Mouse (Mus musculus): Measurements from ENCODE around the gene Rfesd. TPM values are rescaled to one million over a fixed set of nuclear protein-coding genes. Genes with fewer than 3 reads are reported as not detected.

Rfesd gene
- polyA plus RNA-seq (2012) = 2.4 and 2.7 TPM in 2 replicates

- no peak for TF ChIP-seq GATA1 (IDR thresholded peaks at IDR 0.05; ENCODE audit: low read length)
Observed at GRCm38 (mm10) chr13:76017974-76018843, at the start of gene Rfesd. Rfesd (minus strand) TSS chr13:76018719.

- TF ChIP-seq GATA1 (IDR thresholded peaks at IDR 0.05; ENCODE audit: low read length) = no peak
Observed at GRCm38 (mm10) chr13:76064363-76064945, 45.9 kb upstream of the Rfesd start.

GRCm38 (mm10) chr13:76063548-76063947 lies 45.0 kb upstream of the Rfesd start:
- TF ChIP-seq GATA1 (IDR thresholded peaks at IDR 0.05; ENCODE audit: low read length) = no peak

- TF ChIP-seq GATA1 (IDR thresholded peaks at IDR 0.05; ENCODE audit: low read length) = no peak
Observed at GRCm38 (mm10) chr13:76062569-76062968, 44.0 kb upstream of the Rfesd start.

- TF ChIP-seq GATA1 (IDR thresholded peaks at IDR 0.05; ENCODE audit: low read length) = no peak
Observed at GRCm38 (mm10) chr13:76062126-76062525, 43.6 kb upstream of the Rfesd start.

- TF ChIP-seq GATA1 (IDR thresholded peaks at IDR 0.05; ENCODE audit: low read length) = no peak
Observed at GRCm38 (mm10) chr13:76059591-76059990, 41.1 kb upstream of the Rfesd start.

- no peak for TF ChIP-seq GATA1 (IDR thresholded peaks at IDR 0.05; ENCODE audit: low read length)
Observed at GRCm38 (mm10) chr13:76057267-76058069, 38.9 kb upstream of the Rfesd start.

- no peak for TF ChIP-seq GATA1 (IDR thresholded peaks at IDR 0.05; ENCODE audit: low read length)
Observed at GRCm38 (mm10) chr13:76056896-76057266, 38.4 kb upstream of the Rfesd start, which contains the start of gene Gpr150. Gpr150 (minus strand) TSS chr13:76056996.

- no peak for TF ChIP-seq GATA1 (IDR thresholded peaks at IDR 0.05; ENCODE audit: low read length)
Observed at GRCm38 (mm10) chr13:76056261-76056724, 37.8 kb upstream of the Rfesd start.

- no peak for TF ChIP-seq GATA1 (IDR thresholded peaks at IDR 0.05; ENCODE audit: low read length)
Observed at GRCm38 (mm10) chr13:76055391-76056232, 37.1 kb upstream of the Rfesd start.

- no peak for TF ChIP-seq GATA1 (IDR thresholded peaks at IDR 0.05; ENCODE audit: low read length)
Observed at GRCm38 (mm10) chr13:76044971-76045370, 26.5 kb upstream of the Rfesd start.

GRCm38 (mm10) chr13:76042455-76042854 lies 23.9 kb upstream of the Rfesd start:
- no peak for TF ChIP-seq GATA1 (IDR thresholded peaks at IDR 0.05; ENCODE audit: low read length)

- TF ChIP-seq GATA1 (IDR thresholded peaks at IDR 0.05; ENCODE audit: low read length) = no peak
Observed at GRCm38 (mm10) chr13:76024588-76024987, 6.1 kb upstream of the Rfesd start.

GRCm38 (mm10) chr13:76021782-76022181 lies 3.3 kb upstream of the Rfesd start:
- TF ChIP-seq GATA1 (IDR thresholded peaks at IDR 0.05; ENCODE audit: low read length) = no peak

- no peak for TF ChIP-seq GATA1 (IDR thresholded peaks at IDR 0.05; ENCODE audit: low read length)
Observed at GRCm38 (mm10) chr13:76018844-76019400, 403 bp upstream of the Rfesd start.
